Mouse (Mus musculus) forebrain, postnatal 0 days (tissue): ENCODE measurements at regions not wholly inside any gene's neighbourhood (a gene's known extent, or its start where the extent isn't known, plus 50 kb on each side); places are given as distances from the start of the nearest gene placed in this dataset.
"Not testable (repeated sequence)": the region's sequence is repeated elsewhere in the genome, so short reads cannot be mapped to it uniquely, and the experiment has no call there.

Experiments
- ATAC-seq: fragments of 200-750 bp; cut with Nextera tagmentation; 2 replicates; pipeline ENCODE4 v1.8.0; 2017; ENCODE audit warnings: mild to moderate bottlenecking, moderate library complexity
- DNase-seq: peaks from one replicate; pipeline ENCODE4 v3.0.0-alpha.2; 2015
- H3K27ac ChIP-seq: fragments of 300-500 bp; sonication (generic); 2 replicates; pipeline ENCODE4 v1.5.1; 2014; ENCODE audit warnings: low read depth, mild to moderate bottlenecking, antibody characterized with exemption, low read length, moderate library complexity, mixed read lengths
- H3K27me3 ChIP-seq: fragments of 300-500 bp; sonication (generic); 2 replicates; pipeline ENCODE4 v1.6.1; 2014; ENCODE audit warnings: mild to moderate bottlenecking, low read length, mixed read lengths; ENCODE audit not compliant: insufficient read depth
- H3K36me3 ChIP-seq: fragments of 300-500 bp; sonication (generic); 2 replicates; pipeline ENCODE4 v1.6.1; 2014; ENCODE audit warnings: mild to moderate bottlenecking, moderate library complexity; ENCODE audit not compliant: insufficient read depth
- H3K4me1 ChIP-seq: fragments of 300-500 bp; sonication (generic); 2 replicates; pipeline ENCODE4 v1.6.1; 2014; ENCODE audit warnings: antibody characterized with exemption; ENCODE audit not compliant: insufficient read depth
- H3K4me2 ChIP-seq: fragments of 300-500 bp; sonication (generic); 2 replicates; pipeline ENCODE4 v1.6.1; 2014; ENCODE audit warnings: low read depth, mild to moderate bottlenecking, moderate library complexity
- H3K4me3 ChIP-seq: fragments of 300-500 bp; sonication (generic); 2 replicates; pipeline ENCODE4 v1.5.1; 2014; ENCODE audit warnings: low read depth, low read length, mixed read lengths
- H3K9ac ChIP-seq: fragments of 300-500 bp; sonication (generic); 2 replicates; pipeline ENCODE4 v1.6.1; 2014; ENCODE audit warnings: mild to moderate bottlenecking
- H3K9me3 ChIP-seq: fragments of 300-500 bp; sonication (generic); 2 replicates; pipeline ENCODE4 v1.6.1; 2016; ENCODE audit warnings: low read length
- CTCF ChIP-seq: sonication (generic); IDR thresholded peaks from 2 replicates; pipeline ENCODE4 v1.5.1; 2016; ENCODE audit warnings: antibody characterized with exemption, control low read depth, low read depth
- WGBS: fragments of 180-500 bp; shearing (Covaris S2); extraction: QIAGEN DNeasy Blood & Tissue Kit; methylation state at CpG from one replicate; pipeline ENCODE4 v1.1.7; 2014; 5-methylcytosine and 5-hydroxymethylcytosine counted together

DNA sequence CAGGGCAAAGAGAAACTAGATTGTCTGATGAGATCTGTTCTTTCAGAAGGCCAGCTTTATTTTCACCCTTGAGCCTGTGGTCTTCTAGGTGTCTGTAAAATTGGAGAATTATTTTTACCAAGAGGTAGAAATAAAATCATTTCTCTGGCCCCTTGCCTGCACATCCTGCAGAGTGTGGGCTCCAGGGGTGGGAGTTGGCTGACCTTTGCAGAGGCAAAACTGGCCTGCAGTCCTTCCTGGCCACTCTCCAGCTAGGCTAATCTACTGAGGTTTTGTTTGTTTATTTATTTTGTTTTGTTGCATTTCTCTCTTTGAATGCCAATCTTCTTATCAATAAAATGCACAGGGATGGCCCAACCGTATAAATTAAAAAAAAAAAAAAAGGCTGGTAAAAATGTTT is 156.4 kb upstream of the Map1b start:
- 66% methylated on average over 1 of the region's 1 CpGs for WGBS

DNA sequence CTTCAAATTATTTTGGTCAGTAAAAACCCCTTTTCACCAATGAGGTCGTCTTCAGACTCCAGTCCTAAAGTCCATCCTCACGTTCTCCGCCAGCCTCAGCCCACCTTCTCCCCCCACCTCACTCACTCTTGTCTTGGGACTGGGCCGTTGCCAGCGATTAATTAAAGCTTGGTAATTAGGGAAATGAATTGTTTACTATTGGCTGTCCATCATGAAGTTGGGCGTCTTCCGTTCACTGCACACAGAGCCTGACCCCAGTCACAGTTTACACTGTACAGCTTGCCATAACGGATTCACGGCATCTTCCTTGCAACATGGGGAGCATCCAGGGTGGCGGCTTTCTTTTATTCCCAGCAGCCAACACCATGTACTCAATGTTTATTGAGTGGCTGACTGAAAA is 155.4 kb upstream of the Map1b start:
- Histone ChIP-seq H3K27ac (no peak overlapping the region), H3K36me3 (no peaks in the 10 kb centered on the region), H3K27me3 (no peaks in the 10 kb centered on the region), H3K4me3 (no peak overlapping the region), H3K4me1 (no peaks in the 10 kb centered on the region), H3K4me2 (no peak overlapping the region), H3K9ac (no peak overlapping the region), H3K9me3 (no peaks in the 10 kb centered on the region)
- no peak for TF ChIP-seq CTCF
- no peak for ATAC-seq
- no peak for DNase-seq
- WGBS, result 19% methylated on average over 10 of the region's 10 CpGs

More for the DNA sequence above, 156.4 kb upstream of the Map1b start:
- Histone ChIP-seq H3K9ac (no peak overlapping the region), H3K4me2 (no peak overlapping the region), H3K36me3 (no peaks in the 10 kb centered on the region), H3K27me3 (no peaks in the 10 kb centered on the region), H3K4me3 (no peak overlapping the region), H3K27ac (no peak overlapping the region), H3K9me3 (no peaks in the 10 kb centered on the region), H3K4me1 (no peaks in the 10 kb centered on the region)
- ATAC-seq (no peak), DNase-seq (no peak)
- no peak for TF ChIP-seq CTCF

DNA sequence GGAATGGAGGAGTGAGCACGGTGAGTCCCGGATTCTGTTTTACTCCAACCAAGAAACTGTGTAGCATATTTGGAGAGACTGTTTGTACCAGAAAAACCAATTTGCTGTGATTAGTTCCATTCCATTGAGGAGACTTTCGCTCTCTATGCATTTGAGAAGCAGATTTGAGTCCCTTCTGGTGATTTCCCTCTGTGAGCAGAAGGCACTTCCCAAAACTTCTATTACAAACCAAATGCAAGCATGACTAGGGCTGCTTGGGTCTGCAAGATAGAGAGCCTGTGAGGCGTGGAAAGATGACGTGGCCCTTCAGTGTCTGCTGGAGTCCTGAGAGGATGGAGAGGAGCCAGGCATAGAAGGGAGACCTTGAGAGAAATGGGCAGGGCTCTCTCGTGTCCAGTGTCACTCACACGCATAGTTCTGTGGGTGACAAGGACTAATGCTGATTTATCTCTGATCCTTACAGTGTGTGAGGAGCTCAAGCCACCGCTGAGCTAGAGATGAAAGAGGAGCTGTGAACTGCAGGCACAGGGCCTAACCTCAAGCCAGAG is 153.7 kb upstream of the Map1b start:
- no peak overlapping the region for H3K9ac ChIP-seq

DNA sequence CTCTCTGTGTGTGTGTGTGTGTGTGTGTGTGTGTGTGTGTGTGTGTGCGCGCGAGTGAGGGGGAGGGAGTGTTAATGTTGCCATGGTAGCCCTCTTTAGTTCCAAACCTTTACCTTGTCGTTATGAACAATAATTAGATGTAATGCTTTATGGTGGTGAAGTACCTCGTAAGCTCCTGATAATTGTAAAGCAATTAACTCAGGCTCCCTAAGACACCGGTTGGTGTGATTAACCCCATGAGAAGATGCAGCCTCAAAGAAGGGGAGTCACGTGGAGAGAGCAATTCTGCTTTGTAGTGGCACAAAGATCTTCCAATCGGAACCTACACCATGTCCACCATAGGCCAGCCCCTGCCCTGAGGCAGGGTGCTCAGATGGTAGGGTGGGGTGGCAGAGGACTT is 152.3 kb upstream of the Map1b start:
- no peaks in the 10 kb centered on the region for H3K9me3 ChIP-seq
- no peak overlapping the region for H3K9ac ChIP-seq
- ATAC-seq (peak; percentile 67), DNase-seq (peak; percentile 17)
- H3K4me2 ChIP-seq, result no peak overlapping the region
- no peaks in the 10 kb centered on the region for H3K27me3 ChIP-seq
- TF ChIP-seq CTCF, result no peak
- H3K36me3 ChIP-seq, result no peaks in the 10 kb centered on the region
- WGBS, result 21% methylated on average over 8 of the region's 8 CpGs
- H3K4me1 ChIP-seq, result no peaks in the 10 kb centered on the region
- H3K4me3 ChIP-seq, result no peak overlapping the region
- 0 out of 2 replicates have a peak overlapping the region, but pooled peaks have one; percentile 15 for H3K27ac ChIP-seq

More for the DNA sequence above, 153.7 kb upstream of the Map1b start:
- H3K27ac ChIP-seq, result no peak overlapping the region
- H3K4me2 ChIP-seq, result no peak overlapping the region
- TF ChIP-seq CTCF, result no peak
- WGBS, result 83% methylated on average over 8 of the region's 8 CpGs
- no peaks in the 10 kb centered on the region for H3K4me1 ChIP-seq
- ATAC-seq, result no peak
- DNase-seq, result no peak
- H3K9me3 ChIP-seq, result no peaks in the 10 kb centered on the region
- H3K4me3 ChIP-seq, result no peak overlapping the region
- no peaks in the 10 kb centered on the region for H3K36me3 ChIP-seq
- H3K27me3 ChIP-seq, result no peaks in the 10 kb centered on the region

DNA sequence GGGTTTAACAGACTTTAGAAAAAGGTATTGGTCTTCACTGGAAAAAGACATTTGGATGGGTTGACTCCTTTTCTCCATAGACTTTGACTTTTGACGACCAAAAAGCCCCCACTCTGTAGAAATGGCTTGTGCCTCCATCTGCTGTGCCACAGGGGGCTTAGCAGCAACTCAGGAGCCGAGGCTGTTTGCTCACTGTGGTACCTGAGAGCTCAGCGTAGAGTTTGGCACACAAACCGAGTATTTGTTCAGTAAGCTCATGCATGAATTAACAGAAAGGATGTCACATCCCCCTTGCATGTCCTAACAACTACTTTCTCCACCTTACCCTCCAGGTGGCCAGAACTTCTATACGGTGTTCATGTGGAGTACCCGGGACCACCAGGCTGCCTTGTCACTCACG is 149.7 kb upstream of the Map1b start:
- no peak overlapping the region for H3K4me3 ChIP-seq
- 61% methylated on average over 7 of the region's 7 CpGs for WGBS
- TF ChIP-seq CTCF, result no peak
- no peak overlapping the region for H3K4me2 ChIP-seq
- no peak overlapping the region for H3K9ac ChIP-seq
- H3K9me3 ChIP-seq, result no peaks in the 10 kb centered on the region
- H3K27me3 ChIP-seq, result no peaks in the 10 kb centered on the region
- H3K36me3 ChIP-seq, result no peaks in the 10 kb centered on the region
- ATAC-seq (no peak), DNase-seq (no peak)
- H3K4me1 ChIP-seq, result no peaks in the 10 kb centered on the region
- H3K27ac ChIP-seq, result no peak overlapping the region

DNA sequence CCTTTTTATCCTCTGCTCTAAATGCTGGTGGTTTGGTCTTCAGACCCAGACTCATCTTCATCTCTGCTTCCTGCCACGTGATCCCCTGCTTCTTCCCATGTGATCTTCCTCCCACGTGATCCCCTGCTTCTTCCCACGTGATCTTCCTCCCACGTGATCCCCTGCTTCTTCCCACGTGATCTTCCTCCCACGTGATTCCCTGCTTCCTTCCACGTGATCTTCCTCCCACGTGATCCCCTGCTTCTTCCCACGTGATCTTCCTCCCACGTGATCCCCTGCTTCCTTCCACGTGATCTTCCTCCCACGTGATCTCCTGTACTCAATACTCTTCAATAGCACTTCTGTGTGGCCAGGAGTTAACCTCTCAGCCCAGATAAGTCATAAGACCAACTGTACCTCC is 147.1 kb upstream of the Map1b start:
- not testable (repeated sequence) for H3K9me3 ChIP-seq, H3K4me3 ChIP-seq, H3K27me3 ChIP-seq, DNase-seq, H3K4me2 ChIP-seq, H3K4me1 ChIP-seq, H3K9ac ChIP-seq, H3K27ac ChIP-seq, ATAC-seq, H3K36me3 ChIP-seq
- 90% methylated on average over 12 of the region's 12 CpGs for WGBS

DNA sequence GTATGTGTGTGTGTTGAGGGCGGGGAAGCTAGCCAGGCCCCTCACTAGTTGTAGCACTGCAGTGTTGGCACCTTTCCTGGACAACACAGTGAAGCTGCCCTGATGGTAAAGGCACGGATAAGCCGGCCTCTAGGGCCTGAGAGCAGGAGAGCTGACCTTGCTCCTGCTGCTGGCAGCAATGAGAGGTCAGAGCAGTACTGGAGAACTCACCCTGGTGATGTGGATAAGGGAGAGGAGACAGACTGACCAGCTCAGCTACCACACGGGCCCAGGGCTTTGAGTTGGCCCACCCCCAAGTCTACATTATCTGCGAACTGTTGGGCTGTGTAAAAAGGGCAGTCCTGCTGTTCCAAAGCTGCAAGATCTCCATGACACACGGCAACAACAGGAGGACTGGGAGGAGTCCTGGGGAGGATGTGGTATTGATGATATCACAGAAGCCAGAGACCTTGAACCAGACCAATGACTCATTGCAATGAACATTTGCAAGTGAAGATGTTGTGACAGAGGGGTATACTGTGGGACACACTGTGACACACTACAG is 131.4 kb upstream of the Map1b start:
- H3K9ac ChIP-seq, result no peak overlapping the region
- 50% methylated on average over 6 of the region's 6 CpGs for WGBS
- no peak for TF ChIP-seq CTCF

More for the DNA sequence above, 131.4 kb upstream of the Map1b start:
- H3K27ac ChIP-seq, result no peak overlapping the region
- H3K4me1 ChIP-seq, result peaks cover 7% of the 10 kb centered on the region; the same call in 1 of the 2 replicates
- DNase-seq, result no peak
- no peak overlapping the region for H3K4me3 ChIP-seq
- H3K4me2 ChIP-seq, result no peak overlapping the region
- H3K36me3 ChIP-seq, result no peaks in the 10 kb centered on the region
- no peaks in the 10 kb centered on the region for H3K27me3 ChIP-seq
- no peaks in the 10 kb centered on the region for H3K9me3 ChIP-seq
- no peak for ATAC-seq
